Mouse (Mus musculus) thymus, adult 18-20 months (tissue): Measurements from ENCODE around the gene Psmc4.
A peak's percentile ranks its signal among the peaks of the same experiment; 100 is the strongest.

Experiments used
- DNase-seq, 2 experiments: peaks; one replicate each; pipeline ENCODE4 v3.0.0; 2022; ENCODE audit warnings: mixed read lengths in 2 of 2

Gene Psmc4

DNA sequence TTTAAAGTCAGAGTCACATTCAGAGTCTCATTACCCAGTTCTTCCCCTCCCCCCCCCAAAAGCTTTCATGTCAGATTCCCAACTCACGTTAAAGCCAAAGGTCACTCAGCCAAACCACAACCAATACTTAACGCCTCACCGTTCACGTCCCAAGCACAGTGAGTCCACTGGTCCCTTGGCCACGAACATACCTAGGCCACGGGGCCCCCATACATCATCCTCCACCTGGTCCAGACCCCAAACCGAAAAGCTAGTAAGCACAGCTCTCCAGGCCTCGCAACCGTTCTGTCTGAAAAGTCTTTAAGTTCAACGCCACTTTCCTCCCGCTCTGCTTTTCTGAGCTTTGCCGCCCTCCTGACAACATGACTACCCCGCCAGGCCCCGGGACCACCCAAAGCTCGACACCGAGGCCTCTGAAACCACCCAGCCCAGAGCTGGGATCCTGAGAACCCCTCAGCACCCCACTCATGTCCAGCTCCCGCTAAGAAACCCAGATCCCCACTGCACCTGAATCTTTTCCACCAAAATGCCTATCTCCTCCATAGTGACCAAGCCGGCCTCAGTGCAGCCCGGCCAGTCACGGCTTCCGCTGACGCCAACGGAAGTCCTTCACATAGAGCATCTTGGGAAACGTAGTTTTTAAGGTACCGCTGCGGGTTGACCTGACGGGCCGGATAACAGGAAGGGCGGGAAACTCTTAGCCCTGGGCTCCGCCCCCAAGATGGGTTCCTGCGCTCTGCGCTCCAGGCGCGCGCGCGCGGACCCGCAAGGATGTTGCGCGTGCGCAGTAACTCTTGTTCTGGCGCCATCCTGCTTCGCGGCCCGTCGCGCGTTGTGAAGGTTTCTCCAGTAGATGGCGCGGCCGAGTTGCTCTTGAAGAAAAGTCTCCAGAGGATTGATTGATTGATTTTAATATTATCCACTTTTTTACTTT is at the start of gene Psmc4:
TSS of gene Psmc4 (minus strand) at position 626 of the 934 bp plus-strand sequence.
- DNase-seq = peak; percentile 95 to 97

DNA sequence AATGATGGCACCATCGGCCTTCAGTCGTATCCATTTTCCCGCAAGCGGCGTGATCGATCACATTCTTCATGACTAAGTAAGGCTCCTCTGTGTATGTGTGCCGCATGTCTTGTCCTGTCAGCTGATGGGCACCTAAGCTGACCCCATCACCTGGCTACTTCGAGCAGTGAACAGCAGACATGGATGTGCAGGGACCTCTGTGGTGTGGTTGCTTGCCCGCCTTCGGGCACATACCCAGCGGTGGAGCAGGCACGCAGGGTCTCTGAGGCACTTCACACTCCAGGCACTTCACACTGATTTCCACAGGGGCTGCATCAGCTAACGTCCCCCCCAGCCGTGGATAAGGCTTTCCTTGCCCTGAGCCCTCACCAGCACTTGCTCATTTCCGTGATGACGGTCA is 49.2 kb upstream of the Psmc4 start:
- DNase-seq = no peak

DNA sequence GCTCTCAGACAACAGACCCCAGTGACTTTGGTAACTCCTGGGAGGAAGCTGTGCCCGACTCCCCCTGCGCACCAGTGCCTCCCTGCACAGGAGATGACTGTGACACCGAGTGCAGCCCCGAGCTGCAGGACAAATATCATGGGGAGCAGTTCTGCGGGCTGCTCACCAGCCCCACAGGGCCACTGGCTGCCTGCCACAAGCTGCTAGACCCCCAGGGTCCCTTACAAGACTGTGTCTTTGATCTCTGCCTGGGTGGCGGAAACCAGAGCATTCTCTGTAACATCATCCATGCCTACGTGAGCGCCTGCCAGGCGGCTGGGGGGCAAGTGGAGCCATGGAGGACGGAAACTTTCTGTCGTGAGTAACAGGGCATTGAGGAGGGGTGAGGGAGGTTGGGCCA is 43.6 kb upstream of the Psmc4 start:
- no peak for DNase-seq

DNA sequence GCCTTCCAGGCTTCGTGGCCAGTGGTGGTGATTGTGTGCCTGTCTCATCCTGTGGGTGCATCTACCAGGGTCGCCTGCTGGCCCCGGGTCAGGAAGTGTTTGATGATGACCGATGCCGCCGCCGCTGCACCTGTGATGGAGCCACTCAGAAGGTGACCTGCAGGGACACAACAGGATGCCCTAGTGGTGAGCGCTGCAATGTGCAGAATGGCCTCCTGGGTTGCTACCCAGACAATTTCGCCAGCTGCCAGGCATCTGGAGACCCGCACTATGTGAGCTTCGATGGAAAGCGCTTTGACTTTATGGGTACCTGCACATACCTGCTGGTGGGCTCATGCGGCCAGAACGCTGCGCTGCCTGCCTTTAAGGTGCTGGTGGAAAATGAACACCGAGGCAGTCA is 36.3 kb upstream of the Psmc4 start:
- DNase-seq = no peak

DNA sequence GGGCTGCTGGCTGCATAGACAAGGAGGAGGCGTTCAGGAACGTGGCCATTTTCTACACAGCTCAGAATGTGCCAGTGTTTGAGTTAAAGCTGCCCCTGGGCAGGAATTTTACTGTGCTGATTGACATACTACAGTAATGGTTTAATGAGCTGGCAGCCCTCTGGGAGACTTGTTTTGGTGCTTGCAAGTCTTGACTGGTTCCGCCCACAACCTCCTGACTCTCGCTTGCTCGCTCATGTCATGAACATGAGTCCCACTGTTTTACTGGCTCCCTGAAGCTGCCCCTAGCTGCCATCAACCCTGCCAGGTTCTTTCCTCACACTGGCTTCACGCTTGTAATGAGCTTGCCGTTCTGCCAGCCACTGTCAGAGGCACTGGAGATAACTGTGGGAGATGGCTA is 34.3 kb upstream of the Psmc4 start:
- no peak for DNase-seq

DNA sequence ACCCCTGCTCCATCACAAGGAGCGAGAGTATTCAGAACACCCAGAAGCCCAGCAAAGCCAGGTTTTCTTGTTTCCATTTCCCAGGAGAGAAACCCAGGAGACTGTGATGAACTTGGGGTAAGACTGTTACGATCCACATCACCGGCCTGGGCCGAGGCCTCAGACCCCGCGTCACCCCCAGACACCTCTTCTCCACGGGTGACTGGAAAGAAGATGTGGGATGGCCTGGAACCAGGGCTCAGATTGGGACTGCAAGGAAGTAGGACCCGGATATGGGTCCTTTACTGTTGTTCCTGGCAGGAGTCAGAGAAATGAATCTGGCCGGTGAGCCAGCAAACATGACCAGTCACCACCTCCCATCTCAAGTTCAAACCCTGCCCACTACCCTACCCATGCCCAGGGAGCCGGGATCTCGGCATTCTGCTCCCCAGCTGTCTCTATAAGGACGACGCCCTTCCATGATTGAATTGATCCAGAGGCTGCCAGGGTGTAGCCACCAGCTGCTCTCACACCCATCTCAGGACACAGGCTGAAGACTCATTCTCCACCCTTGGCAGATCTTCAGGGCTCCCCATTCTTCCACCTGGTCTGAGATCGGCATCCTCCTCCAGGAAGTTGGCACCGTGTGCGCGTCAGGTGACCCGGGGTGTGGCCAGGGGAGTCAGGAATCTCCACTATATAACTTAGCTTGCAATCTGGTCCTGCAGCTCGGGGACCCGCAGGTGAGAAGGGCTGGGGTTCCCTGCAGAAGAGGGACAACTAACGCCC is 20.8 kb upstream of the Psmc4 start, which contains the start of gene Fcgbp:
TSS of gene Fcgbp (plus strand) at position 706 of the 768 bp plus-strand sequence.
- DNase-seq = no peak

DNA sequence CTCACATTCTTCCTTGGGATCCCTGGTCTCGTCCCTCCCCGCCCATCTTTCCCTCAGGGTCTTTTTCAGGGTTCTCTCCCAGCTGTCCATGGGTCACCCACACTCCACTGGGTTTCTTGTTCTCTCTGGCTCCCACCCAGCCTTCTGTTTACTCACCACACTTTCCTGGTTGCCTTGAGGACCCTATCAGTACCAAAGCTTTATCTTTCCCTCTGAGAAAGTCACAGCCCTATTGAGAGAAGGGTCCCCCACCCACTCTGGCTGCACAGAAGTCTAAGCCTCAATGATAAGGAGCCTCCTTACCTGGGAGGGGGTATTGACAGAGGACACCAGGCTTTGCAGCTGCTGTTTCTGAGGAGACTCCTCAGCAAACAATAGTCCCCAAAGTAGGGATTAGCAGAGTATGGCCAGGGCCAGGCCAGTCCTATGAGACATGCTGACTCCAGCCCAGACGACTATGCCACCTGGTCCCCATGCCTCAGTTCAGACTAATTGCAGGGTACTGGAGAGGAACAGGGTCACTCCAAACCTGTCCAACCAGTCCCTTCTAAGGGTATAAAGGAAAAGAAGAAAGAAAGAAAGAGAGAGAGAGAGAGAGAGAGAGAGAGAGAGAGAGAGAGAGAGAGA is 19.8 kb upstream of the Psmc4 start:
- no peak for DNase-seq

DNA sequence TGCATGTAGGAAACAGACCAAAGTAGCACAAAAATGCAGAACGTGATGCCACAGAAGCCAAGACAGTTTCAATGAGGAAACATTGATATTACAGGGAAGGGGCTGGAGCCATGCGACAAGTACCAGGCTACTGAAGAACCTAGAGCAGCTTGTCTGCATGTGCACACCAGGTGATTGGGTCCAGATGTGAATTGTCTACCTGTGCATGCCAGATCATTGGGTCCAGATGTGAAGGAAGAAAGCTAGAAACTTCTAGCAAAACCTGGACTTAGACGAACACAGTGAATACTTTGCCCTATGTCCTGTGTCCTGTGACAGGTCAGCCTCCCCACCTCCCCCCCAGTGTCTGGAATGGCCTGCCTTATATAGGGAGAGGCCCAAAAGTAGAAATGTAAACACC is 18.8 kb upstream of the Psmc4 start:
- no peak for DNase-seq

DNA sequence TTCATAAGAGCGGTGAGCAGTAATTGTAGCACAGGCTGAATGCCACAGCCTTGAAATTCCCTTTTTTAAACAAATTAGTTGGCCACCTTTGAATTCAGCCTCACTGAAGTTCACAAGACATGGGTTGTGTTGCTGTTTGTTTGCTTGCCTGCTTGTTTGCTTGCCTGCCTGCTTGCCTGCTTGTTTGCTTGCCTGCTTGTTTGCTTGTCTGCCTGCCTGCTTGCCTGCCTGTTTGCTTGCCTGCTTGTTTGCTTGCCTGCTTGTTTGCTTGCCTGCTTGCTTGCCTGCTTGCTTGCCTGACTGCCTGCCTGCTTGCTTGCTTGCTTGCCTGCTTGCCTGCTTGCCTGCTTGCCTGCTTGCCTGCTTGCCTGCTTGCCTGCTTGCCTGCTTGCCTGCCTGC is 10.1 kb upstream of the Psmc4 start:
- no peak for DNase-seq

DNA sequence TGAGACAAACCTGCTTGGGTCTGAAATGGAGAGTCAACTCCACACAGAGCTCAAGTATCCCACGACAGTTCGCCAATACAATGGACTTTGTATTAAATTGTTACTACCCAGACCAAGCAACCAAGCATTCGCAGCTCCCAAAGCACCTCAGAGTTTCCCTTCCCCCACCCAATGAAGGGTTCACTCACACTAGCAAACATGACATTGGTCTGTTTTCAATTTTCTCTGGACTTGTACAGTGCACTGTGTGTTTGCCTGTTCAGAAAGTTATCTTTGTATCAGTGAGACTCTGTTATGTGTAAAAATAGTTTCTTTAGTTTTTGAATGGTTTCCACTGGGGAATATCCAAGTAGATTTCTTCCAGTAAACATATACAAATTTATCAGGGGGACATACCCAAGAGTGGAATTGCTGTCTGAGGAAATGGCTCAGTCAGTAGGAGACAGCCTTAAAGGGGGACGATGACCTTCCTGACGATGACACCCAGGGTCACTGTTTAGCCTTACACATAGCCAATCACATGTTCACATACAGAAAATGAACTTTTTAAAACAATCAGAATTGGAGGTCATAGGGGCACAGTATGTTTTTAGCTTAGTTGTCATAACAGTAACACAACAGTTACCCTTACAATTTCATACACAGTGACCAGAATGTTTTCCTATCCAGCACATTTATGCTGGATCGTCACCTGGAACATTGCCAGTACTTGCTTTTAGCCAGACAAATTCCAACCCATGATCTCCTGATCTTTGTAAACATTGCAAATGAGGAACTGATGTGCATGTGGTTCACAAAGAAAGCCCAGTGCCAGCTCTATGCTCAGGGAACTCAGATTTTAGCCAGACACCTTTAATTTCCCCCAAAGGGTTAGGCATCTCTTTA is 3.4 kb upstream of the Psmc4 start:
- DNase-seq = no peak

DNA sequence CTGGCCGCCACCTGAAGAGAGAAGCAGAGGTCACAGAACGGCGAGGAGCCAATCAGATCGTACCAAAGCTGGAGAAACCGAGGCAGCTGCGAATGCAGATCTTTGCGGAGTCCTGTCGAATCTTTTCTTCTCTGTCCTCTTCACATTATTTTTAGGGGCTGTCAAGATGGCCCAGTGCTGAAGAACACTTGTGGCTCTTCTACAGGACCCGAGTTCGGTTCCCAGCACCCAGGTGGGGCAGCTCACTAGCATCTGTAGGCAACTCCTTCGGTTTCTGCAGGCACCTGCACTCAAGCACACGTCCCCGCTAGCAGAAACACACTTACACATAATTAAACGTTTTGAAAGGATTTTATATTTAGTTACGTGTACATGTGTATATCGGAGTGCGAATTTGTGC is 683 bp upstream of the Psmc4 start:
- peak in 1 of 2 experiments; percentile 14 for DNase-seq

DNA sequence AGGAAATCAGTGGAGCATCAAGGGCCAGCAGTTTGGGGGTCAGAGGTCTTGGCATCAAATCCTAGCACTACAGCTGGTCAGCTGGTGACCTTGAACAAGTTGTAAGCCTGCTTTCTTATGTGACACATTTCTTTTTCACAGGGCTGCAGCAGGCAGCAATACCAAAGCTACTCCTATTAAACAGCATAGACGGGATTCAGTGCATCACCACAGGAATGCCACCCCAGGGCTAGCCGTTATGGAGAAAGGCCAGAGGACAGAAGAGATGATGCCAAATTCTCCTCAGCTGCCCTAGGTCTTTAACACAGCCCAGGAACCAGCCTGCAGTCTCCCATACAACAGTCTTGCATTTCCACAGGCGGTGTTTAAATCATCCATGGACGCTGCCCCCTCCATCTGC is 5.4 kb downstream of the Psmc4 start:
- DNase-seq = no peak

DNA sequence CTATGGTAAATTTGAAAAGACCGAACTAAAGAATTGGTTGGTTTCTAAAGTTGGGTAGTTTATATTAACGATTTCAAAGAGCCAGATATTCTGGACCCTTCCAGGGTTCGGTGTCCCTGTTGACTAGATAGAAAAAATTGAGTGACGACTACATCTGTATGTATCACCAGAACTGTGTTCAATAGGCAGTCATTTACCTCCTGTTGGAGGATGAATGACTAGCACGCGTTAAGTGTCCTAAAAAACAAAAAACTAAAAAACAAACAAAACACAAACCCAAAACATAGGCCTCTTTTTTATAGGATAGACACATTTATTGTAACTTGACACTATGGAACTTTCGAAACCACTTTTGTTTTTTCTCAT is 35.5 kb downstream of the Psmc4 start:
- no peak for DNase-seq

DNA sequence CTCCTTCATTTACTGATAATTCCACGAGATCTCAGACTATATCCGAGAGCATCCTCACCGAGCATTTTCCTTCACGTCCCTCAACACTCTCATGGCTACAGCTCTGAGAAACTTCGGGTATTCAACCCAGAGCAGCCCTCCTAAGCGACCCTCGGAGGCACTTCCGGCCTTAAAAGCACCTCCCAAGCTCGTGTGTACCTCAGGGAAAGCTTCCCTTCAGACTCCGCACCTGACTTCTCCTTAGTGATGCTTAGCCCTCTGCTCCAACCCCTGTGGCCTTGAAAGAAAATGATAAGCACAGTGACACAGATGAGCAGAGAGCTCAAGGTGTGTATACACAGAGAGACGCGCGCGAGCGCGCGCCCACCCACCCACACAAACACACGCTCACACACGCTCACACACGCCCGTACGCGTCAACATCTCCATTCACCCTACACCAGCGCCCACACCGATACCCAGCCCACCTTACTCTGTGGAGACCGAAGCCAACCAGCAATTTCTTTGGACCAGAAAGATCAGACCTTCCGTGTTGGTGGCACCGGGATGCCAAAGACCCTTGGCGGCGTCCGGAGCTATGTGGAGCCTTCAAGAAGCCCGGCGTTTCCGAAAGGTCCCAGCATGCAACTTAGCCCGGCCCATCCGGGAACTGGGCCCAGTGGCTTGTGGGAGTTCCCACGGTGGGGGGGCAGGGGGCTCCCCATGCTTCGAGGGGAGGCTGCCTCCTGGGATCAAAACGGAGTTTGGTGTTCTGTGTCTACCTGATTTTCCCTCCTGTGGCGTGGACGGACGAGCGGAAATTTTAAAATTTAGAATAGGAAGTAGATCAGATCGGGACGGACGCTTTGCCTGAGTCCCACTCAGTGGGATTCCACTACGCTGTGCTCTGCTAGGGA is 36.1 kb downstream of the Psmc4 start, which contains the start of gene Zfp850:
TSS of gene Zfp850 (minus strand) at position 567 of the 896 bp plus-strand sequence.
- DNase-seq = peak; percentile 59 to 70

DNA sequence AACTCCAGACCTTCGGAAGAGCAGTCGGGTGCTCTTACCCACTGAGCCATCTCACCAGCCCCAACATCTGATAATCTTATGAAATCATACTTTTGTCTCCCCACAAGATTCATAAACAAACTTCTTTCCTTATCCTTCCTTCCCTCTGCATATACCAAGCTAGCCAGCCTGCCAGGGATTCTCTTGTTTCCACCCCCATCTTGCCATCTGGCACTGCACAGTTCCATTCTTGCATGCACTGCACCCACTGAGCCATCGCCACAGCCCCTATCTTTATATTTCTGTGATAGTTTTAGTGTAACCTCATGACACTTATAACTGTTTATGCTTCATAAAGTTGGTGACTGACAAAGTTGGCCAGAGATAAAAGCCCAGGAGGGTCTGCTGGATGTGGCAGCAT is 39.6 kb downstream of the Psmc4 start:
- DNase-seq = no peak
